Mouse (Mus musculus) forebrain, embryonic 11.5 days (tissue): Measurements from ENCODE around the gene Gm36245. TPM values are rescaled to one million over a fixed set of nuclear protein-coding genes. Genes with fewer than 3 reads are reported as not detected.
"Not testable (repeated sequence)": the region's sequence is repeated elsewhere in the genome, so short reads cannot be mapped to it uniquely, and the experiment has no call there.

ENCODE experiments used
- ATAC-seq: fragments of 200-750 bp; cut with Nextera tagmentation; replicated peaks from 2 replicates; pipeline ENCODE4 v1.8.0; 2017; ENCODE audit warnings: moderate TSS enrichment; ENCODE audit not compliant: low FRiP score
- DNase-seq: peaks from one replicate; pipeline ENCODE4 v3.0.0-alpha.2; 2017; ENCODE audit warnings: low spot score
- H3K27ac ChIP-seq: fragments of 300-500 bp; sonication (generic); 2 replicates; pipeline ENCODE4 v1.5.1; 2014; ENCODE audit warnings: low read depth, low read length
- H3K27me3 ChIP-seq: fragments of 300-500 bp; sonication (generic); 2 replicates; pipeline ENCODE4 v1.6.1; 2014; ENCODE audit warnings: mild to moderate bottlenecking, low read length, mixed read lengths; ENCODE audit not compliant: control insufficient read depth, insufficient read depth
- H3K36me3 ChIP-seq: fragments of 300-500 bp; sonication (generic); 2 replicates; pipeline ENCODE4 v1.6.1; 2014; ENCODE audit warnings: mild to moderate bottlenecking, low read length, moderate library complexity, mixed read lengths; ENCODE audit not compliant: control insufficient read depth, insufficient read depth
- H3K4me1 ChIP-seq: fragments of 300-500 bp; sonication (generic); replicated peaks from 2 replicates; pipeline ENCODE4 v1.6.1; 2014; ENCODE audit warnings: low read length, mixed read lengths; ENCODE audit not compliant: control insufficient read depth, insufficient read depth
- H3K4me2 ChIP-seq: fragments of 300-500 bp; sonication (generic); 2 replicates; pipeline ENCODE4 v1.6.1; 2014; ENCODE audit warnings: low read depth, mild to moderate bottlenecking, low read length, moderate library complexity, mixed read lengths; ENCODE audit not compliant: severe bottlenecking
- H3K4me3 ChIP-seq: fragments of 300-500 bp; sonication (generic); 2 replicates; pipeline ENCODE4 v1.5.1; 2014; ENCODE audit warnings: low read depth, low read length
- H3K9ac ChIP-seq: fragments of 300-500 bp; sonication (generic); 2 replicates; pipeline ENCODE4 v1.6.1; 2014; ENCODE audit warnings: low read length
- H3K9me3 ChIP-seq: fragments of 300-500 bp; sonication (generic); 2 replicates; pipeline ENCODE4 v1.6.1; 2016; ENCODE audit warnings: low read length, mixed read lengths; ENCODE audit not compliant: control insufficient read depth
- polyA plus RNA-seq: library from polyadenylated mRNA; unstranded; fragments of >200 nt; fragmentation: Nextera tagmentation; extraction: Ambion mirVana; gene quantifications from 2 replicates; pipeline ENCODE4 v1.2.1, GENCODE M21; 2014

Gene Gm36245
- polyA plus RNA-seq, 1 experiment from 2014 or later: not detected

DNA sequence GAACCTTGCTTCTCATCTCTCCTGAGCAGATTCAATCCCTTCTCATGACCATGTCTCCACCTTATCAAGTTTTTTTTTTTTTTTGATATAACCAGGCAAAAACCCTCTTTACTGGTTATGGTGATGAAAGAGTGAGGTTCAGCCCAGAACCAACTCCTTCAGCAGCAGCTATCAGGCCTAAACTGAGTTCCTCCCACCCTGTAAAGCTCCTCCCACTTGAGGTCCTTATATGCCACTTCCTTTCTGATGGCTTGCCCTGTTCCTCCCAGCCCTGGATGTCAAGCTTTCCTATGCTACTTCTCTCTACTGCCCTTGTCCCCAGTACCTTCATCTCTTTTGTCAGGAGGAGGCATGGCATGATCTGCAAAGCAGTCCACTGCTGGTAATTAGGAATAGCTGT is 52.1 kb downstream of the Gm36245 start:
- H3K4me3 ChIP-seq, H3K9ac ChIP-seq: not testable (repeated sequence)

More for the DNA sequence above, 52.1 kb downstream of the Gm36245 start:
- not testable (repeated sequence) for H3K27me3 ChIP-seq, H3K27ac ChIP-seq, H3K9me3 ChIP-seq, DNase-seq, H3K36me3 ChIP-seq, ATAC-seq, H3K4me2 ChIP-seq, H3K4me1 ChIP-seq

Other genes starting within 250 kb of the Gm36245 start
- gene Apol7a, start 200.1 kb upstream of the Gm36245 start, polyA plus RNA-seq: not detected in 2 replicates
- not detected in 2 replicates for gene Apol9a, start 188.1 kb upstream of the Gm36245 start, polyA plus RNA-seq
- not detected in 2 replicates for gene Apol7b, start 151.8 kb upstream of the Gm36245 start, polyA plus RNA-seq
- gene Apol10a, start 122.2 kb upstream of the Gm36245 start, polyA plus RNA-seq: not detected in 2 replicates
- not detected in 2 replicates for gene Apol11a, start 91.0 kb upstream of the Gm36245 start, polyA plus RNA-seq
- gene Apol7c, start 65.9 kb upstream of the Gm36245 start, polyA plus RNA-seq: not detected in 2 replicates
- not detected in 2 replicates for gene 1700025B11Rik, start 37.4 kb upstream of the Gm36245 start, polyA plus RNA-seq
- not detected in 2 replicates for gene Apol10b, start 3.1 kb upstream of the Gm36245 start, polyA plus RNA-seq
- not detected in 2 replicates for gene Apol11b, start 44.0 kb downstream of the Gm36245 start, polyA plus RNA-seq
- gene Apol7e, start 99.6 kb downstream of the Gm36245 start, polyA plus RNA-seq: not detected in 2 replicates
- not detected in 2 replicates for gene Apol9b, start 129.8 kb downstream of the Gm36245 start, polyA plus RNA-seq
- 0.16 and 0.21 TPM in 2 replicates for gene Apol8, start 157.7 kb downstream of the Gm36245 start, polyA plus RNA-seq
- gene Myh9, start 242.9 kb downstream of the Gm36245 start, polyA plus RNA-seq: 32.0 and 37.4 TPM in 2 replicates